Mouse (Mus musculus) neural tube, embryonic 11.5 days (tissue): ENCODE data around the gene Uhrf1bp1. TPM values are rescaled to one million over a fixed set of nuclear protein-coding genes. Genes with fewer than 3 reads are reported as not detected.

Experiments used
- ATAC-seq: fragments of 200-750 bp; cut with Nextera tagmentation; 2 replicates; pipeline ENCODE4 v1.8.0; 2017; ENCODE audit warnings: moderate number of reproducible peaks, mild to moderate bottlenecking, moderate TSS enrichment, moderate library complexity; ENCODE audit not compliant: insufficient read depth, low FRiP score, low TSS enrichment
- DNase-seq: peaks from one replicate; pipeline ENCODE4 v3.0.0-alpha.2; 2015; ENCODE audit warnings: low spot score
- H3K27ac ChIP-seq: fragments of 300-500 bp; sonication (generic); 2 replicates; pipeline ENCODE4 v1.5.1; 2014; ENCODE audit warnings: low read depth, mild to moderate bottlenecking, low read length
- H3K27me3 ChIP-seq: fragments of 300-500 bp; sonication (generic); 2 replicates; pipeline ENCODE4 v1.6.1; 2014; ENCODE audit warnings: mild to moderate bottlenecking, low read length, mixed read lengths; ENCODE audit not compliant: control insufficient read depth, insufficient read depth
- H3K36me3 ChIP-seq: fragments of 300-500 bp; sonication (generic); 2 replicates; pipeline ENCODE4 v1.6.1; 2014; ENCODE audit warnings: mild to moderate bottlenecking, low read length, moderate library complexity, mixed read lengths; ENCODE audit not compliant: control insufficient read depth, insufficient read depth
- H3K4me1 ChIP-seq: fragments of 300-500 bp; sonication (generic); 2 replicates; pipeline ENCODE4 v1.6.1; 2014; ENCODE audit warnings: low read length, mixed read lengths; ENCODE audit not compliant: control insufficient read depth, insufficient read depth
- H3K4me2 ChIP-seq: fragments of 300-500 bp; sonication (generic); 2 replicates; pipeline ENCODE4 v1.6.1; 2014; ENCODE audit warnings: low read depth, mild to moderate bottlenecking, moderate library complexity
- H3K4me3 ChIP-seq: fragments of 300-500 bp; sonication (generic); 2 replicates; pipeline ENCODE4 v1.5.1; 2014; ENCODE audit warnings: low read depth, low read length
- H3K9ac ChIP-seq: fragments of 300-500 bp; sonication (generic); 2 replicates; pipeline ENCODE4 v1.6.1; 2014; ENCODE audit warnings: mild to moderate bottlenecking, low read length
- H3K9me3 ChIP-seq: fragments of 300-500 bp; sonication (generic); 2 replicates; pipeline ENCODE4 v1.6.1; 2016; ENCODE audit warnings: low read length; ENCODE audit not compliant: control insufficient read depth
- WGBS: fragments of 180-500 bp; shearing (Covaris S2); extraction: QIAGEN DNeasy Blood & Tissue Kit; methylation state at CpG from one replicate; pipeline ENCODE4 v1.1.7; 2014; 5-methylcytosine and 5-hydroxymethylcytosine counted together
- polyA plus RNA-seq: library from polyadenylated mRNA; unstranded; fragments of >200 nt; fragmentation: Nextera tagmentation; extraction: Ambion mirVana; gene quantifications from 2 replicates; pipeline ENCODE4 v1.2.1, GENCODE M21; 2014

Uhrf1bp1 gene
- polyA plus RNA-seq = 7.6 and 7.8 TPM in 2 replicates

- Histone ChIP-seq H3K9me3 (no peaks in the 10 kb centered on the region), H3K4me2 (peak within 1 kb of the TSS; percentile 74), H3K4me1 (peaks cover 15% of the 10 kb centered on the region), H3K9ac (peak within 1 kb of the TSS; percentile 93), H3K36me3 (no peaks in the 10 kb centered on the region; the same call in 1 of the 2 replicates), H3K27ac (peak within 1 kb of the TSS; percentile 54), H3K4me3 (peak within 1 kb of the TSS; percentile 79), H3K27me3 (no peaks in the 10 kb centered on the region)
- peak; percentile 81 for ATAC-seq
- peak; percentile 88 for DNase-seq
- WGBS = under 1% methylated on average over 39 of the region's 54 CpGs
These were observed at the start of gene Uhrf1bp1 for GRCm38 (mm10) chr17:27856265-27856797. TSS of gene Uhrf1bp1 (plus strand) at chr17:27856441.

GRCm38 (mm10) chr17:27807542-27808078 is 48.6 kb upstream of the Uhrf1bp1 start:
- H3K36me3 ChIP-seq = no peaks in the 10 kb centered on the region
- ATAC-seq = no peak
- 74% methylated on average over 2 of the region's 2 CpGs for WGBS
- no peak overlapping the region for H3K4me3 ChIP-seq
- no peak overlapping the region for H3K9ac ChIP-seq
- no peaks in the 10 kb centered on the region for H3K9me3 ChIP-seq
- H3K27ac ChIP-seq = no peak overlapping the region
- no peak for DNase-seq
- H3K4me2 ChIP-seq = no peak overlapping the region
- H3K27me3 ChIP-seq = no peaks in the 10 kb centered on the region
- H3K4me1 ChIP-seq = no peaks in the 10 kb centered on the region

- H3K27ac ChIP-seq = no peak overlapping the region
- no peaks in the 10 kb centered on the region for H3K9me3 ChIP-seq
- H3K4me1 ChIP-seq = no peaks in the 10 kb centered on the region
- ATAC-seq (no peak), DNase-seq (no peak)
- no peak overlapping the region for H3K4me3 ChIP-seq
- no peaks in the 10 kb centered on the region for H3K36me3 ChIP-seq
- H3K27me3 ChIP-seq = no peaks in the 10 kb centered on the region
- WGBS = 92% methylated on average over 16 of the region's 16 CpGs
- H3K4me2 ChIP-seq = no peak overlapping the region
- no peak overlapping the region for H3K9ac ChIP-seq
These were observed 45.5 kb upstream of the Uhrf1bp1 start for GRCm38 (mm10) chr17:27810569-27811331.

GRCm38 (mm10) chr17:27811980-27812379 is 44.3 kb upstream of the Uhrf1bp1 start:
- Histone ChIP-seq H3K9me3 (no peaks in the 10 kb centered on the region), H3K27ac (no peak overlapping the region), H3K36me3 (no peaks in the 10 kb centered on the region), H3K27me3 (no peaks in the 10 kb centered on the region), H3K4me2 (no peak overlapping the region), H3K4me3 (no peak overlapping the region), H3K4me1 (no peaks in the 10 kb centered on the region), H3K9ac (no peak overlapping the region)
- no peak for ATAC-seq
- no peak for DNase-seq
- 91% methylated on average over 3 of the region's 3 CpGs for WGBS

- Histone ChIP-seq H3K4me1 (peaks cover 12% of the 10 kb centered on the region), H3K36me3 (no peaks in the 10 kb centered on the region), H3K9ac (no peak overlapping the region), H3K4me2 (no peak overlapping the region), H3K4me3 (no peak overlapping the region), H3K27ac (no peak overlapping the region), H3K9me3 (no peaks in the 10 kb centered on the region), H3K27me3 (no peaks in the 10 kb centered on the region)
- no peak for DNase-seq
- no peak for ATAC-seq
These were observed 41.6 kb upstream of the Uhrf1bp1 start for GRCm38 (mm10) chr17:27814606-27815005.

- peak overlapping the region; percentile 92 for H3K4me3 ChIP-seq
- H3K9ac ChIP-seq = peak overlapping the region; percentile 88
- ATAC-seq (no peak), DNase-seq (no peak)
- peak overlapping the region; percentile 96 for H3K4me2 ChIP-seq
- no peaks in the 10 kb centered on the region for H3K36me3 ChIP-seq
- H3K27ac ChIP-seq = no peak overlapping the region
- no peaks in the 10 kb centered on the region for H3K27me3 ChIP-seq
- H3K4me1 ChIP-seq = peaks cover 15% of the 10 kb centered on the region
- 37% methylated on average over 7 of the region's 7 CpGs for WGBS
- H3K9me3 ChIP-seq = no peaks in the 10 kb centered on the region
These were observed 37.2 kb upstream of the Uhrf1bp1 start for GRCm38 (mm10) chr17:27819011-27819410.

GRCm38 (mm10) chr17:27819521-27819970 is 36.7 kb upstream of the Uhrf1bp1 start:
- DNase-seq = no peak
- Histone ChIP-seq H3K4me2 (peak overlapping the region; percentile 96), H3K9ac (peak overlapping the region; percentile 88), H3K9me3 (no peaks in the 10 kb centered on the region), H3K4me3 (peak overlapping the region; percentile 92), H3K27me3 (no peaks in the 10 kb centered on the region), H3K4me1 (peaks cover 15% of the 10 kb centered on the region), H3K36me3 (no peaks in the 10 kb centered on the region), H3K27ac (0 out of 2 replicates have a peak overlapping the region, but pooled peaks have one; percentile 69)
- no peak for ATAC-seq
- 1% methylated on average over 20 of the region's 20 CpGs for WGBS

GRCm38 (mm10) chr17:27819971-27820567 is 36.2 kb upstream of the Uhrf1bp1 start:
- peaks cover 15% of the 10 kb centered on the region for H3K4me1 ChIP-seq
- H3K27me3 ChIP-seq = no peaks in the 10 kb centered on the region
- no peaks in the 10 kb centered on the region for H3K36me3 ChIP-seq
- ATAC-seq (peak; percentile 84), DNase-seq (peak; percentile 38)
- peak overlapping the region; percentile 96 for H3K4me2 ChIP-seq
- WGBS = under 1% methylated on average over 50 of the region's 62 CpGs
- peak overlapping the region; percentile 69 for H3K27ac ChIP-seq
- peak overlapping the region; percentile 88 for H3K9ac ChIP-seq
- no peaks in the 10 kb centered on the region for H3K9me3 ChIP-seq
- peak overlapping the region; percentile 92 for H3K4me3 ChIP-seq
